Mouse (Mus musculus) Patski (cell line): ENCODE data around the gene St7. TPM values are rescaled to one million over a fixed set of nuclear protein-coding genes. Genes with fewer than 3 reads are reported as not detected.

Experiments used
- ATAC-seq: fragments of 100-300 bp; one replicate; pipeline ENCODE4 v1.8.0; 2021
- CTCF ChIA-PET: fragments of 350-600 bp; sonication (Branson Sonifier 250); formaldehyde crosslinking; loops from one replicate; lab custom pipeline; 2022; ENCODE audit warnings: inconsistent platforms; lab: Charles Lee
- POLR2A ChIA-PET: fragments of 350-600 bp; sonication (Branson Sonifier 250); formaldehyde crosslinking; loops from one replicate; lab custom pipeline; 2022; ENCODE audit warnings: antibody characterized with exemption, inconsistent platforms; lab: Charles Lee
- DNase-seq: peaks from one replicate; pipeline ENCODE4 v3.0.0-alpha.2; 2011; ENCODE audit warnings: low read depth, low spot score
- H3K27me3 ChIP-seq: fragments of 371-371 bp; one replicate; pipeline ENCODE4 v1.5.1; 2021
- CTCF ChIP-seq: fragments of 100-300 bp; IDR thresholded peaks from one replicate; pipeline ENCODE4 v1.5.1; 2021
- in situ Hi-C: fragments of 300-500 bp; cut with MboI; formaldehyde crosslinking; loops from 3 replicates; pipeline ENCODE4 v1.11.1; 2018; ENCODE audit warnings: low pct_unique_long_range_greater_than_20kb, mixed read lengths
- polyA plus RNA-seq: library from polyadenylated mRNA; unstranded; gene quantifications from one replicate; pipeline ENCODE4 v1.2.3, GENCODE M21; 2021

St7 gene
- polyA plus RNA-seq = 23.1 TPM

GRCm38 (mm10) chr6:17692647-17693046 lies at the start of gene St7:
Gene St7 (plus strand): TSS chr6:17692933.
- ChIA-PET POLR2A (no interaction called here), CTCF (interaction anchor here (1.7 to 3.2 kb wide), 2 partner anchors 13 to 17 kb away, joined by 7 to 10 read pairs; no protein-coding TSS in a partner anchor)
- in situ Hi-C loops = loop anchor here (25.0 kb wide), 2 partner anchors 670 to 1120 kb away; no protein-coding TSS in a partner anchor
- no peaks in the 10 kb centered on the region for H3K27me3 ChIP-seq
- ATAC-seq (no peak), DNase-seq (no peak)
- no peak for TF ChIP-seq CTCF

DNA sequence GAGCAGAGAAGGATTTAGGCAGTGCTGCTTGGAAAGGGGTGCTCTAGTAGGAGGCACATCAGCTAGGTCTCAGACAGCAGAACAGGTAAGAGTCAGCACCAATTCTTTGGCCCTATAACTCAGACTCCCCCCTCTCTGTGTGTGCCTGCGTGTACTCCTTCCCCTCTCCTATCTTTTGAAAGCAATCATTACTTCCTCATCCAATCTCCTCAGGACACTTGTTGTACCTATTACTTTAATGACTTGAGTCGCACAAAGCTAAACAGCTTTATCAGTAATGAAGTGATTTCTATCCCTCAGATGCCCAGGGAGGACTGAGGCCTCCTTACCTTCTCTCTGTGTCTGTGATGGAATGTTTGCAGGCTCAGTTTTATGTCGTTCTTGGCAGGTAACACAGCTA lies 46.6 kb upstream of the St7 start:
- TF ChIP-seq CTCF = no peak
- no peaks in the 10 kb centered on the region for H3K27me3 ChIP-seq
- CTCF ChIA-PET = interaction anchor here (1.5 to 1.7 kb wide), 2 partner anchors 12 to 24 kb away, joined by 3 to 4 read pairs; no protein-coding TSS in a partner anchor
- ATAC-seq = no peak
- POLR2A ChIA-PET = interaction anchor here (1.5 kb wide), 1 partner anchor 10 kb away, joined by 5 read pairs; no protein-coding TSS in a partner anchor
- DNase-seq = no peak
- in situ Hi-C loops = no loop called here

GRCm38 (mm10) chr6:17652132-17652531 lies 40.6 kb upstream of the St7 start:
- no peaks in the 10 kb centered on the region for H3K27me3 ChIP-seq
- ChIA-PET POLR2A (interaction anchor here (0.7 to 1.5 kb wide), 2 partner anchors 11 to 482 kb away, joined by 3 read pairs; no protein-coding TSS in a partner anchor), CTCF (interaction anchor here (1.3 to 1.8 kb wide), 2 partner anchors 11 to 12 kb away, joined by 4 to 7 read pairs; no protein-coding TSS in a partner anchor)
- TF ChIP-seq CTCF = no peak
- DNase-seq (no peak), ATAC-seq (no peak)
- in situ Hi-C loops = no loop called here

DNA sequence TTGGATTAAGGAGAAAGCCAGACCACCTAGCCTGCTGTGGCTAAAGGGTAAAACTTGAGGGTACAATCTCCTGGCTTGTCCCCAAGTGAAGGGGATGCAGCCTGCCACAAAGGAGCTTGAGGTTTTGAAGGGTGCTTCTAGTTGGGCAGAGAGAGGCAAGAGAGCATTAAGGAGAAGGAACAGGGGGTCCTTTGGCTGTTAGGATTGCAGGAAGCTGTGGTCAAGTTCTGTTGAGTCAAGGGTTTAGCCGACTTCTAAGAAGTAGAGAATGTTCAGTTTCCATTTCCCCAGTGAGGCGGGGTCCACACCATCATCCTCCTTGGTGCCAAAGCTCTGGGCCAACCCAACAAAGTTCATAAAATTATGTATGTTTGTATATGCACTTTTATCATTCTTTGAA lies 37.7 kb upstream of the St7 start:
- no peaks in the 10 kb centered on the region for H3K27me3 ChIP-seq
- TF ChIP-seq CTCF = no peak
- ATAC-seq (no peak), DNase-seq (no peak)
- in situ Hi-C loops = no loop called here
- POLR2A ChIA-PET = no interaction called here
- CTCF ChIA-PET = interaction anchor here (0.8 kb wide), 1 partner anchor 20 kb away, joined by 3 read pairs; no protein-coding TSS in a partner anchor

GRCm38 (mm10) chr6:17657308-17657707 lies 35.4 kb upstream of the St7 start:
- in situ Hi-C loops = no loop called here
- ATAC-seq = no peak
- CTCF ChIA-PET = interaction anchor here (1.9 kb wide), 1 partner anchor 11 kb away, joined by 4 read pairs; no protein-coding TSS in a partner anchor
- no peak for TF ChIP-seq CTCF
- POLR2A ChIA-PET = no interaction called here
- no peak for DNase-seq
- no peaks in the 10 kb centered on the region for H3K27me3 ChIP-seq

GRCm38 (mm10) chr6:17665348-17665747 lies 27.4 kb upstream of the St7 start:
- DNase-seq = no peak
- ChIA-PET POLR2A (no interaction called here), CTCF (interaction anchor here (1.3 to 2.1 kb wide), 3 partner anchors 10 to 27 kb away, joined by 3 to 7 read pairs (median 6); no protein-coding TSS in a partner anchor)
- TF ChIP-seq CTCF = no peak
- no peaks in the 10 kb centered on the region for H3K27me3 ChIP-seq
- ATAC-seq = no peak
- in situ Hi-C loops = no loop called here

GRCm38 (mm10) chr6:17666024-17666423 lies 26.7 kb upstream of the St7 start:
- ChIA-PET CTCF (interaction anchor here (1.3 to 1.6 kb wide), 2 partner anchors 9 to 27 kb away, joined by 3 to 6 read pairs; no protein-coding TSS in a partner anchor), POLR2A (no interaction called here)
- TF ChIP-seq CTCF = no peak
- DNase-seq (no peak), ATAC-seq (no peak)
- H3K27me3 ChIP-seq = no peaks in the 10 kb centered on the region
- in situ Hi-C loops = no loop called here

DNA sequence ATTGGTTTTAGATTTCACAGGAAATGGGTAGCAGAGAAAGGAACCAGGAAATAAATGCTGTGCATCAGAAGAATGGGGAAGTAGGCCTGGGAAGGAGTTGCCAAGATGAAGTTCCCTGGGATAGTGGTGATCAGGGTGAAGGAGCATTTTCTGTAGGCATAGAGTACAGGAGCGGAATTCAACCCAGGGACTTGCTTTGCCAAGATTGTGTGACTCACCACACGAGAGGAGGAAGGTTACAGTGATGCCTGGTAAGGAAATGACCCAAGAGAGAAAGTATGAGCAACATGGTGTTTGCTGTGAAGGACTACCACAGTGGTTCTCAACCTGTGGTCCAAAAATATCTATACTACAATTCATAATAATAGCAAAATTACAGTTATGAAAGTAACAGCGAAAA lies 24.9 kb upstream of the St7 start:
- in situ Hi-C loops = no loop called here
- no peaks in the 10 kb centered on the region for H3K27me3 ChIP-seq
- POLR2A ChIA-PET = no interaction called here
- no peak for ATAC-seq
- no peak for TF ChIP-seq CTCF
- CTCF ChIA-PET = interaction anchor here (1.1 kb wide), 1 partner anchor 175 kb away, joined by 3 read pairs; no protein-coding TSS in a partner anchor
- no peak for DNase-seq

- ChIA-PET CTCF (no interaction called here), POLR2A (no interaction called here)
- ATAC-seq (no peak), DNase-seq (no peak)
- in situ Hi-C loops = no loop called here
- H3K27me3 ChIP-seq = no peaks in the 10 kb centered on the region
- no peak for TF ChIP-seq CTCF
These were observed 24.4 kb upstream of the St7 start for GRCm38 (mm10) chr6:17668334-17668733.

GRCm38 (mm10) chr6:17669826-17670225 lies 22.9 kb upstream of the St7 start:
- CTCF ChIA-PET = interaction anchor here (0.9 kb wide), 1 partner anchor 24 kb away, joined by 3 read pairs; no protein-coding TSS in a partner anchor
- in situ Hi-C loops = no loop called here
- DNase-seq = no peak
- TF ChIP-seq CTCF = no peak
- H3K27me3 ChIP-seq = no peaks in the 10 kb centered on the region
- POLR2A ChIA-PET = no interaction called here
- ATAC-seq = no peak

DNA sequence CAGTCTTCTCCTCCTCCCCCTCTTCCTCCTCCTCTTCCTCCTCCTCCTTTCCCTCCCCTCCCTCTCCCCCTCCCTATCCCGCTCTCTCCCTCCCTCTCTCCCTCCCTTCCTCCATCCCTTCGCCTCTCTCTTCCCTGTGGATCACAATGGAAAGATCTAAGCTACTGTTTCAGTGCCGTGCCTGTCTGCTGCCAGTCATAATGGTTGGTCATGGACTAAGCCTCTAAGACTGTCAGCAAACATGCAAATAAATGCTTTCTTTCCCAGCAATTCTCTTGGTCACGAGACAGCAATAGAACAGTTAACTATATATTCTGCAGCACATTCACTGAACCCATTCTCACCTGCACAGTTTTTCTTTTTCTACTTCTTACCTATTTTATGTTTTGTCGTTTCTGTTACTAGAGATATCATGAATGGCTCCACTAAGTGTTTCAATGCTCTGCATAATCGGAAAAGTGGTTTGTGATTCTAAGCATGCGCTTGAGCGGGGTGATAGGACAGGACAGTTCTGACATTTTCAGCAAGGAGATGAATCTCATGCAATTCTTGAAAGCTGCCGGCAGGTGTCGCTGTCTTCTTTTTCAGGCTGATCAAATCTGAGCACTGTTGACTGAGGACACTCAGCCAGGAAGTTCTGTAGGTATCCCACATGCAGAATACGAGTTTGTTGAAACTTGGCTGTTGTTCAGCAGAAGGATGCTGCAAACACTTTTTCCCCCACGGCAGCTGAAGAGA lies 17.5 kb upstream of the St7 start:
- DNase-seq (no peak), ATAC-seq (peak; percentile 70)
- in situ Hi-C loops = loop anchor here (5.0 to 25.0 kb wide), 4 partner anchors 162 to 1137 kb away; no protein-coding TSS in a partner anchor
- ChIA-PET POLR2A (interaction anchor here (1.0 kb wide), 1 partner anchor 19 kb away, joined by 3 read pairs; no protein-coding TSS in a partner anchor), CTCF (interaction anchor here (0.9 to 2.2 kb wide), 11 partner anchors 8 to 173 kb away, joined by 3 to 10 read pairs (median 4); partner anchors contain the start of gene St7)
- peak; percentile 91 for TF ChIP-seq CTCF
- no peaks in the 10 kb centered on the region for H3K27me3 ChIP-seq
